Mouse (Mus musculus) liver, embryonic 18 days (tissue): ENCODE results near the gene Mcub. TPM values are rescaled to one million over a fixed set of nuclear protein-coding genes. Genes with fewer than 3 reads are reported as not detected.

ENCODE experiments used
- polyA plus RNA-seq: library from polyadenylated mRNA; depleted of rRNA; stranded (reverse); fragments of >200 nt; gene quantifications from 2 replicates; pipeline ENCODE4 v1.2.3, GENCODE M21; 2012; rRNA removed

Gene Mcub
- polyA plus RNA-seq = 3.9 and 4.6 TPM in 2 replicates

GRCm38 (mm10) chr3:129969432-129970395 lies at the start of gene Mcub:
TSS of gene Mcub (minus strand) at chr3:129970206.

GRCm38 (mm10) chr3:129901271-129901809 lies 68.7 kb downstream of the Mcub start, which contains the start of gene Casp6:
TSS of gene Casp6 (plus strand) at chr3:129901425.

DNA sequence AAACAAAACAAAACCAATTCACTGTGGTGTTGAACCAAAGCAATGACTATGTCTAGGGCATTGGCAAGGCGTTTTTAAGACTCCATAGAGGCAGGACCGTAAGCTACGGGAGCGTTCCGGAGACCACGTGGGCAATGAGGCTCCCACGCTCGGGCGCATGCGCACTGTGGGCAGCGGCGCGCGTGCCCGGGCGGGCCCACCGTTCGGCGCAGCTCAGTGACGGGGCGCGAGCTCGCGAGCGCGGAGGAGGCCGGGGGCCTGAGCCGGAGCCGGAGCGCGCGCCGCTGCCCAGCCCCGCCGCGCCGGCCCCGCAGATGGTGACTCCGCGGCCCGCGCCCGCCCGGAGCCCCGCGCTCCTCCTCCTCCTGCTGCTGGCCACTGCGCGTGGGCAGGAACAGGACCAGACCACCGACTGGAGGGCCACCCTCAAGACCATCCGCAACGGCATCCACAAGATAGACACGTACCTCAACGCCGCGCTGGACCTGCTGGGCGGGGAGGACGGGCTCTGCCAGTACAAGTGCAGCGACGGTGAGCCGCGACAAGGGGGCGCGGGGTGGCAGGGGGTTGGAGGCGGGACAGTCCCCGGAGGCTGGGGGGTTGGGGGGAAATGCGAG lies 91.5 kb downstream of the Mcub start, which contains the start of gene Pla2g12a:
Gene Pla2g12a (plus strand): TSS at position 202 of the 617 bp plus-strand sequence.

Other genes starting within 250 kb of the Mcub start
- gene Egf, start 214.9 kb downstream of the Mcub start, polyA plus RNA-seq = 0.40 and 0.60 TPM in 2 replicates
- gene Lrit3, start 166.2 kb downstream of the Mcub start, polyA plus RNA-seq = not detected in 2 replicates
- 0.02 and 0.05 TPM in 2 replicates for gene Rrh, start 147.6 kb downstream of the Mcub start, polyA plus RNA-seq
- 43.2 and 47.6 TPM in 2 replicates for gene Gar1, start 138.8 kb downstream of the Mcub start, polyA plus RNA-seq
- 282 and 306 TPM in 2 replicates for gene Cfi, start 134.3 kb downstream of the Mcub start, polyA plus RNA-seq
- 50.5 and 59.3 TPM in 2 replicates for gene Pla2g12a, start 91.6 kb downstream of the Mcub start, polyA plus RNA-seq
- 23.6 and 25.5 TPM in 2 replicates for gene Casp6, start 68.8 kb downstream of the Mcub start, polyA plus RNA-seq
- 12.0 and 16.7 TPM in 2 replicates for gene Sec24b, start 91.3 kb upstream of the Mcub start, polyA plus RNA-seq
- 0.77 and 0.86 TPM in 2 replicates for gene Col25a1, start 161.3 kb upstream of the Mcub start, polyA plus RNA-seq